ENCODE assay signal across 7 mouse cellular contexts in genomic region chr4:148087907-148088527, GRCm38 (mm10). TPM values are rescaled to one million over a fixed set of nuclear protein-coding genes. Genes with fewer than 3 reads are reported as not detected.
DNase-seq lines count a peak whose midpoint lies in the region; ATAC-seq and TF ChIP-seq lines count a peak whose summit lies in the region.

Gene Agtrap (minus strand): TSS chr4:148088031.

- H3K9me3 ChIP-seq in embryonic facial prominence, embryonic 12.5 days = no peaks in the 10 kb centered on the region
- H3K9me3 ChIP-seq in limb, embryonic 12.5 days = no peaks in the 10 kb centered on the region
- H3K9me3 ChIP-seq in midbrain, embryonic 15.5 days = no peaks in the 10 kb centered on the region

- peak; percentile 80 for ATAC-seq in embryonic facial prominence, embryonic 12.5 days (ENCODE audit: insufficient number of reproducible peaks, insufficient read depth, low FRiP score, low TSS enrichment)
- ATAC-seq in limb, embryonic 12.5 days (ENCODE audit: insufficient number of reproducible peaks, insufficient read depth, low FRiP score, low TSS enrichment, low read depth) = peak; percentile 77
- ATAC-seq in midbrain, embryonic 15.5 days (replicated peaks) = peak; percentile 93

- peak; percentile 15 for TF ChIP-seq POLR2A in kidney, adult 2 months (IDR thresholded peaks at IDR 0.05; ENCODE audit: low read depth, low read length)
- no peak for TF ChIP-seq POLR2A in spleen, adult 2 months (IDR thresholded peaks at IDR 0.05; ENCODE audit: low read depth, low read length)

- peak within 1 kb of the TSS; percentile 88 for H3K4me2 ChIP-seq in embryonic facial prominence, embryonic 12.5 days (replicated peaks)
- peak within 1 kb of the TSS; percentile 82 for H3K4me2 ChIP-seq in limb, embryonic 12.5 days
- peak within 1 kb of the TSS; percentile 89 for H3K4me2 ChIP-seq in midbrain, embryonic 15.5 days

- TF ChIP-seq CTCF in kidney, adult 2 months (conservative IDR thresholded peaks at IDR 0.05; ENCODE audit: insufficient read depth, insufficient read length, low read depth, low read length) = no peak
- TF ChIP-seq CTCF in spleen, adult 2 months (IDR thresholded peaks at IDR 0.05; ENCODE audit: extremely low read depth, insufficient read depth, insufficient read length, insufficient replicate concordance) = no peak

- H3K36me3 ChIP-seq in embryonic facial prominence, embryonic 12.5 days = no peaks in the 10 kb centered on the region
- no peaks in the 10 kb centered on the region for H3K36me3 ChIP-seq in kidney, adult 2 months (ENCODE audit: control insufficient read depth, insufficient read depth, low read length)
- 0 out of 2 replicates have a peak, but pooled peaks cover 6% of the 10 kb centered on the region for H3K36me3 ChIP-seq in limb, embryonic 12.5 days
- H3K36me3 ChIP-seq in midbrain, embryonic 15.5 days (replicated peaks) = no peaks in the 10 kb centered on the region
- no peaks in the 10 kb centered on the region for H3K36me3 ChIP-seq in spleen, adult 2 months (ENCODE audit: control insufficient read depth, insufficient read depth, low read length)

- H3K4me3 ChIP-seq in embryonic facial prominence, embryonic 12.5 days = peak within 1 kb of the TSS; percentile 79
- H3K4me3 ChIP-seq in kidney, adult 2 months (ENCODE audit: insufficient read depth, low read depth, low read length) = peak within 1 kb of the TSS; percentile 70
- peak within 1 kb of the TSS; percentile 72 for H3K4me3 ChIP-seq in limb, embryonic 12.5 days (replicated peaks)
- peak within 1 kb of the TSS; percentile 50 for H3K4me3 ChIP-seq in midbrain, embryonic 15.5 days
- peak within 1 kb of the TSS; percentile 80 for H3K4me3 ChIP-seq in spleen, adult 2 months (ENCODE audit: extremely low read depth, insufficient read depth, insufficient read length)

- peaks cover 30% of the 10 kb centered on the region; the same call in 1 of the 2 replicates for H3K4me1 ChIP-seq in embryonic facial prominence, embryonic 12.5 days
- peaks cover 26% of the 10 kb centered on the region for H3K4me1 ChIP-seq in kidney, adult 2 months (ENCODE audit: control insufficient read depth, insufficient read depth, low read length)
- H3K4me1 ChIP-seq in limb, embryonic 12.5 days (replicated peaks) = peaks cover 39% of the 10 kb centered on the region
- H3K4me1 ChIP-seq in midbrain, embryonic 15.5 days = peaks cover 17% of the 10 kb centered on the region
- peaks cover 14% of the 10 kb centered on the region; the same call in 1 of the 2 replicates for H3K4me1 ChIP-seq in spleen, adult 2 months (ENCODE audit: control insufficient read depth, insufficient read depth, insufficient read length)

- H3K27me3 ChIP-seq in embryonic facial prominence, embryonic 12.5 days = no peaks in the 10 kb centered on the region
- H3K27me3 ChIP-seq in kidney, adult 2 months (replicated peaks; ENCODE audit: control insufficient read depth, insufficient read depth, low read length) = no peaks in the 10 kb centered on the region
- H3K27me3 ChIP-seq in limb, embryonic 12.5 days = no peaks in the 10 kb centered on the region
- no peaks in the 10 kb centered on the region for H3K27me3 ChIP-seq in midbrain, embryonic 15.5 days (replicated peaks)
- no peaks in the 10 kb centered on the region for H3K27me3 ChIP-seq in spleen, adult 2 months (ENCODE audit: control insufficient read depth, insufficient read depth, low read length)

- DNase-seq in adrenal gland, postnatal 25 days = peak; percentile 97
- peak; percentile 100 for DNase-seq in heart, adult 11 months
- peak; percentile 98 for DNase-seq in kidney, adult 2 months
- peak; percentile 59 to 94 for DNase-seq in spleen, adult 2 months (ENCODE audit: low read depth in 1 of 2, low spot score in 2 of 2)

- H3K9ac ChIP-seq in embryonic facial prominence, embryonic 12.5 days = peak within 1 kb of the TSS; percentile 80
- peak within 1 kb of the TSS; percentile 79 for H3K9ac ChIP-seq in limb, embryonic 12.5 days (replicated peaks)
- H3K9ac ChIP-seq in midbrain, embryonic 15.5 days = peak within 1 kb of the TSS; percentile 54

- peak within 1 kb of the TSS; percentile 60 for H3K27ac ChIP-seq in embryonic facial prominence, embryonic 12.5 days
- peak within 1 kb of the TSS; percentile 57 for H3K27ac ChIP-seq in kidney, adult 2 months (ENCODE audit: insufficient read depth, low read depth, low read length)
- H3K27ac ChIP-seq in limb, embryonic 12.5 days = no peak within 1 kb of the TSS
- H3K27ac ChIP-seq in midbrain, embryonic 15.5 days = peak within 1 kb of the TSS; percentile 75
- H3K27ac ChIP-seq in spleen, adult 2 months (ENCODE audit: insufficient read depth, low read length) = peak within 1 kb of the TSS; percentile 33

- WGBS in embryonic facial prominence, embryonic 12.5 days = 5% methylated on average over 34 of the region's 34 CpGs
- 6% methylated on average over 34 of the region's 34 CpGs for WGBS in kidney, adult 2 months
- 6% methylated on average over 34 of the region's 34 CpGs for WGBS in limb, embryonic 12.5 days
- 4% methylated on average over 34 of the region's 34 CpGs for WGBS in midbrain, embryonic 15.5 days
- WGBS in spleen, adult 2 months = 7% methylated on average over 34 of the region's 34 CpGs

RNA-seq across cellular contexts. Expression of gene Agtrap, which starts in this region (rescaled TPM):
- total RNA-seq in adrenal gland, postnatal 25 days (2021) = 75.0 and 117 TPM in 2 replicates
- 12.0 and 14.0 TPM in 2 replicates for polyA plus RNA-seq in embryonic facial prominence, embryonic 12.5 days (2016; fragmentation: Nextera tagmentation; extraction: Ambion mirVana)
- polyA plus RNA-seq in kidney, adult 2 months (2012; rRNA removed) = 111 and 119 TPM in 2 replicates
- polyA plus RNA-seq in limb, embryonic 12.5 days (2016; fragmentation: Nextera tagmentation; extraction: Ambion mirVana) = 11.2 and 12.0 TPM in 2 replicates
- polyA plus RNA-seq in midbrain, embryonic 15.5 days (2015; fragmentation: Nextera tagmentation; extraction: Ambion mirVana) = 5.5 and 6.4 TPM in 2 replicates
- 23.7 and 24.2 TPM in 2 replicates for polyA plus RNA-seq in spleen, adult 2 months (2012; rRNA removed)
